Mouse (Mus musculus): ENCODE data around the gene Ptpn12. TPM values are rescaled to one million over a fixed set of nuclear protein-coding genes. Genes with fewer than 3 reads are reported as not detected.

Ptpn12 gene
- polyA plus RNA-seq (2012; rRNA removed; ENCODE audit: low replicate concordance): 27.2 and 29.8 TPM in 2 replicates

DNA sequence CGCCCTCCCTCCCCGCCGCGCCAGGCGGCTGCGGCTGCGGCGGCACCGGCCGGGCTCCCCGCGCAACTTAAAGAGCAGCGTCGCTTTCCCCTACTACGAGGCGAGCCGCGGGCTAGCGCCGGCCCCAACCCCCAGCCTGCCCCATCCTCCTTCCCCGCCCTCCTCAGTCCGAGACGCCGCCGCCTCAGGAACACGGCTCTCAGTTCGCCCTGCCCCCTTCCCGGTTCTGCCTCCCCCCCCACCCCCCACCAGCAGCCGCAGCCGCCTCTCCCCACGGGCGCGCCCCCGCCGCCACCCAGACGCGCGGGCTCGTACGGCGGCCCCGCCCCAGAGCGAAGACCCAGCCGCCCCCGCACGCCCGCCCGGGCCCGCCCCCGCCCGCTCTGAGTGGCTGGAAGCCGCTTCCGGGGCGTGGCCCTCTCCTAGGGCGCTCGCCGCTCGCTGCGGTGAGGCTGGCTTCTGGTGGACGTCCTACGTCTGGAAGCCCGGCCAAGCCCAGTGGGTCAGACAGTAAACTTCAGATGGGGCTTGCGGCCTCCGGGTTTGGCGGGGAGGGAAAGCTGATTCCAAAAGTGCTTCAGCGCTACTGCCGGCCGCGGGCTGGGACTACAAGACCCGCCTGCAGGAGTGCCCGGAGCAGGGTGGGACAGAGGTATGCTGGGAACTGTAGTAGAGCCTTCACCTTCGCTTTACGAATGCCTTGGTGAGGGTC is at the start of gene Ptpn12:
Gene Ptpn12, minus strand, starts transcription at position 92 of the 712 bp plus-strand sequence.

DNA sequence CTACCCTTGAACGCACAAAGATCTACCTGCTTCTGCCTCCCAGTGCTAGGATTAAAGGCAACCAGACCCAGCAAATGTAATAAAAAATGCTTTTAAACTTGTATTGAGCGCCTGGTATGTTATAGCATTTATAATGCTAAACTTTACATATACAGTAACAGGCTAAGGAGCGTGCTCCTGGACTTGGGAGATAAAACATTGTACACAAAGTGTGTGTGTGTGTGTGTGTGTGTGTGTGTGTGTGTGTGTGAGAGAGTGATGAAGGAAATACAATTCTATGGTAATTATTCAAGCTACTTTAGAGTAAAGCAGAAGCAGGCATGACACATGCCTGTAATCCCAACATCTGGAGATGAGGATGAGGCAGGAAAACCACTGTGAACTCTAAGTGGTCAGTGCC is 99.4 kb downstream of the Ptpn12 start, which contains the start of gene Rsbn1l:
Gene Rsbn1l, minus strand, starts transcription at position 101 of the 400 bp plus-strand sequence.

Other genes with a start within 250 kb of the Ptpn12 start
- gene Phtf2, start 173.8 kb downstream of the Ptpn12 start, polyA plus RNA-seq (2012; rRNA removed; ENCODE audit: low replicate concordance): 1.7 and 12.1 TPM in 2 replicates
- gene Tmem60, start 173.7 kb downstream of the Ptpn12 start, polyA plus RNA-seq (2012; rRNA removed; ENCODE audit: low replicate concordance): 5.2 and 13.6 TPM in 2 replicates
- 5.1 and 6.3 TPM in 2 replicates for gene Rsbn1l, start 99.5 kb downstream of the Ptpn12 start, polyA plus RNA-seq (2012; rRNA removed; ENCODE audit: low replicate concordance)
- gene Gsap, start 130.3 kb upstream of the Ptpn12 start, polyA plus RNA-seq (2012; rRNA removed; ENCODE audit: low replicate concordance): 2.3 and 5.3 TPM in 2 replicates

Measured in mammary gland, adult 2 months (tissue).